Mouse (Mus musculus): ENCODE results near the gene Scn11a. TPM values are rescaled to one million over a fixed set of nuclear protein-coding genes. Genes with fewer than 3 reads are reported as not detected.

Gene Scn11a
- not detected for polyA plus RNA-seq (2012; fragmentation: generic; extraction: Trizol)

GRCm38 (mm10) chr9:119825297-119825696, at the start of gene Scn11a:
TSS of gene Scn11a (minus strand) at chr9:119825456.

GRCm38 (mm10) chr9:119719222-119719621, 106.0 kb downstream of the Scn11a start, which contains the start of gene Scn10a:
TSS of gene Scn10a (minus strand) at chr9:119719322.

Other genes starting within 250 kb of the Scn11a start
- not detected for gene Scn5a, start 246.4 kb downstream of the Scn11a start, polyA plus RNA-seq (2012; fragmentation: generic; extraction: Trizol)
- under 1 TPM in 1 of 2 experiments, not detected in 1; 0.01 TPM for gene Scn10a, start 106.1 kb downstream of the Scn11a start, polyA plus RNA-seq (2012; fragmentation: generic; extraction: Trizol)
- gene Wdr48, start 69.4 kb upstream of the Scn11a start, polyA plus RNA-seq (2012; fragmentation: generic; extraction: Trizol), result 10 to 100 TPM in 1 of 2 experiments, 1 to 10 TPM in 1; 1.2 to 18.7 TPM
- gene Gorasp1, start 112.1 kb upstream of the Scn11a start, polyA plus RNA-seq (2012; fragmentation: generic; extraction: Trizol), result 10 to 100 TPM in 1 of 2 experiments, 1 to 10 TPM in 1; 5.6 to 15.7 TPM
- gene Ttc21a, start 112.2 kb upstream of the Scn11a start, polyA plus RNA-seq (2012; fragmentation: generic; extraction: Trizol), result under 1 TPM; 0.01 to 0.07 TPM
- gene Csrnp1, start 159.2 kb upstream of the Scn11a start, polyA plus RNA-seq (2012; fragmentation: generic; extraction: Trizol), result 1 to 10 TPM; 1.7 to 3.2 TPM
- under 1 TPM in 1 of 2 experiments, not detected in 1; 0.01 TPM for gene Xirp1, start 198.1 kb upstream of the Scn11a start, polyA plus RNA-seq (2012; fragmentation: generic; extraction: Trizol)
- under 1 TPM; 0.01 to 0.12 TPM for gene Cx3cr1, start 244.4 kb upstream of the Scn11a start, polyA plus RNA-seq (2012; fragmentation: generic; extraction: Trizol)